Mouse (Mus musculus): ENCODE results near the gene Gm10643.

GRCm38 (mm10) chr8:84039050-84039449, 25.9 kb downstream of the Gm10643 start:
- TF ChIP-seq CTCF (IDR thresholded peaks at IDR 0.05; ENCODE audit: control insufficient read depth, insufficient read depth, insufficient read length) (peak; percentile 43), FOSL1 (IDR thresholded peaks at IDR 0.05; ENCODE audit: insufficient read depth, low read length, poor library complexity, severe bottlenecking) (no peak), MAX (IDR thresholded peaks at IDR 0.05) (no peak), CEBPB (IDR thresholded peaks at IDR 0.05; ENCODE audit: low read depth) (no peak), MYOD1 (IDR thresholded peaks at IDR 0.05; ENCODE audit: control insufficient read depth, insufficient read length, low read depth) (no peak)

Data from C2C12 (cell line).